Mouse (Mus musculus) embryonic stem cell, embryonic (primary cell): ENCODE results near the gene Gli2.

Experiments used
- CTCF ChIA-PET, 4 experiments: fragments of 300-600 bp in 2 of 4; fragments of 350-600 bp in 2 of 4; sonication (Branson Sonifier 250); formaldehyde crosslinking; loops; one replicate each; lab custom pipeline; 2022; ENCODE audit warnings: inconsistent platforms in 2 of 4; lab: Charles Lee
- POLR2A ChIA-PET, 4 experiments: fragments of 300-600 bp in 2 of 4; fragments of 350-600 bp in 2 of 4; sonication (Branson Sonifier 250); formaldehyde crosslinking; loops; one replicate each; lab custom pipeline; 2022; ENCODE audit warnings: antibody characterized with exemption in 4 of 4, inconsistent platforms in 1 of 4; lab: Charles Lee

Gli2 gene

GRCm38 (mm10) chr1:118948407-118948806 lies 105.0 kb downstream of the Gli2 start:
- ChIA-PET POLR2A (interaction anchor here in 1 of 4 experiments (0.7 to 1.3 kb wide), 2 partner anchors 14 to 441 kb away, joined by 3 to 8 read pairs; no protein-coding TSS in a partner anchor), CTCF (no interaction called here)

GRCm38 (mm10) chr1:118947221-118947620 lies 106.2 kb downstream of the Gli2 start:
- ChIA-PET POLR2A (interaction anchor here in 3 of 4 experiments (0.6 to 1.3 kb wide), 6 partner anchors 22 to 442 kb away, joined by 3 to 8 read pairs (median 3); no protein-coding TSS in a partner anchor), CTCF (interaction anchor here in 2 of 4 experiments (0.5 to 0.8 kb wide), 3 partner anchors 135 to 548 kb away, joined by 3 to 4 read pairs (median 3); no protein-coding TSS in a partner anchor)

- CTCF ChIA-PET: interaction anchor here in 2 of 4 experiments (0.5 to 1.4 kb wide), 3 partner anchors 52 to 414 kb away, joined by 3 to 6 read pairs (median 4); no protein-coding TSS in a partner anchor
Measured at GRCm38 (mm10) chr1:118941336-118941735, 112.1 kb downstream of the Gli2 start.

GRCm38 (mm10) chr1:118940269-118940840 lies 113.1 kb downstream of the Gli2 start:
- ChIA-PET POLR2A (interaction anchor here in 3 of 4 experiments (0.6 to 1.7 kb wide), 9 partner anchors 15 to 477 kb away, joined by 3 to 8 read pairs (median 3); partner anchors contain the start of gene Gli2 (in 1 of the 3)), CTCF (interaction anchor here in 1 of 4 experiments (0.6 to 1.4 kb wide), 2 partner anchors 51 to 92 kb away, joined by 3 read pairs; no protein-coding TSS in a partner anchor)

More at GRCm38 (mm10) chr1:118941336-118941735, 112.1 kb downstream of the Gli2 start:
- POLR2A ChIA-PET: interaction anchor here in 3 of 4 experiments (0.6 to 1.7 kb wide), 12 partner anchors 8 to 112 kb away, joined by 3 to 8 read pairs (median 3); partner anchors contain the start of gene Gli2 (in 1 of the 3)

GRCm38 (mm10) chr1:118938206-118938605 lies 115.2 kb downstream of the Gli2 start:
- POLR2A ChIA-PET: no interaction called here
- CTCF ChIA-PET: no interaction called here

GRCm38 (mm10) chr1:118936108-118936507 lies 117.3 kb downstream of the Gli2 start:
- CTCF ChIA-PET: no interaction called here
- POLR2A ChIA-PET: interaction anchor here in 2 of 4 experiments (0.6 to 1.3 kb wide), 6 partner anchors 14 to 315 kb away, joined by 3 read pairs; no protein-coding TSS in a partner anchor

GRCm38 (mm10) chr1:118935518-118935917 lies 117.9 kb downstream of the Gli2 start:
- POLR2A ChIA-PET: interaction anchor here in 1 of 4 experiments (0.6 kb wide), 2 partner anchors 52 to 314 kb away, joined by 3 read pairs; no protein-coding TSS in a partner anchor
- CTCF ChIA-PET: no interaction called here

- CTCF ChIA-PET: no interaction called here
Measured at GRCm38 (mm10) chr1:118932167-118932566, 121.3 kb downstream of the Gli2 start.

GRCm38 (mm10) chr1:118927543-118928354 lies 125.7 kb downstream of the Gli2 start:
- POLR2A ChIA-PET: no interaction called here
- CTCF ChIA-PET: interaction anchor here in 1 of 4 experiments (0.6 kb wide), 1 partner anchor 39 kb away, joined by 5 read pairs; no protein-coding TSS in a partner anchor

More at GRCm38 (mm10) chr1:118932167-118932566, 121.3 kb downstream of the Gli2 start:
- POLR2A ChIA-PET: interaction anchor here in 1 of 4 experiments (1.4 kb wide), 1 partner anchor 21 kb away, joined by 3 read pairs; no protein-coding TSS in a partner anchor

- CTCF ChIA-PET: no interaction called here
- POLR2A ChIA-PET: interaction anchor here in 2 of 4 experiments (0.7 to 1.5 kb wide), 3 partner anchors 15 to 48 kb away, joined by 3 to 5 read pairs (median 4); no protein-coding TSS in a partner anchor
Measured at GRCm38 (mm10) chr1:118926556-118926955, 126.9 kb downstream of the Gli2 start.

- POLR2A ChIA-PET: interaction anchor here in 2 of 4 experiments (0.9 to 2.8 kb wide), 11 partner anchors 8 to 100 kb away, joined by 3 to 17 read pairs (median 3); no protein-coding TSS in a partner anchor
- CTCF ChIA-PET: interaction anchor here in 1 of 4 experiments (0.9 kb wide), 1 partner anchor 115 kb away, joined by 3 read pairs; no protein-coding TSS in a partner anchor
Measured at GRCm38 (mm10) chr1:118922189-118922588, 131.2 kb downstream of the Gli2 start.

- ChIA-PET CTCF (interaction anchor here in 1 of 4 experiments (0.6 to 0.8 kb wide), 2 partner anchors 21 to 134 kb away, joined by 3 read pairs; no protein-coding TSS in a partner anchor), POLR2A (interaction anchor here in 2 of 4 experiments (1.2 to 1.8 kb wide), 4 partner anchors 11 to 23 kb away, joined by 3 to 6 read pairs (median 3); no protein-coding TSS in a partner anchor)
Measured at GRCm38 (mm10) chr1:118917520-118918220, 135.7 kb downstream of the Gli2 start.

GRCm38 (mm10) chr1:118916477-118917075 lies 136.8 kb downstream of the Gli2 start:
- ChIA-PET POLR2A (interaction anchor here in 2 of 4 experiments (0.6 to 1.2 kb wide), 2 partner anchors 25 to 769 kb away, joined by 3 to 4 read pairs; no protein-coding TSS in a partner anchor), CTCF (no interaction called here)

- CTCF ChIA-PET: interaction anchor here in 1 of 4 experiments (0.6 kb wide), 1 partner anchor 136 kb away, joined by 3 read pairs; no protein-coding TSS in a partner anchor
- POLR2A ChIA-PET: interaction anchor here in 2 of 4 experiments (0.6 to 2.7 kb wide), 7 partner anchors 9 to 502 kb away, joined by 3 to 17 read pairs (median 4); no protein-coding TSS in a partner anchor
Measured at GRCm38 (mm10) chr1:118913414-118914385, 139.7 kb downstream of the Gli2 start.

- ChIA-PET POLR2A (interaction anchor here in 2 of 4 experiments (0.6 to 2.7 kb wide), 4 partner anchors 9 to 310 kb away, joined by 3 to 17 read pairs (median 4); no protein-coding TSS in a partner anchor), CTCF (interaction anchor here in 1 of 4 experiments (0.6 kb wide), 1 partner anchor 137 kb away, joined by 3 read pairs; no protein-coding TSS in a partner anchor)
Measured at GRCm38 (mm10) chr1:118912929-118913328, 140.5 kb downstream of the Gli2 start.

- POLR2A ChIA-PET: interaction anchor here in 2 of 4 experiments (0.6 to 1.6 kb wide), 4 partner anchors 10 to 120 kb away, joined by 3 to 5 read pairs (median 4); no protein-coding TSS in a partner anchor
- CTCF ChIA-PET: interaction anchor here in 1 of 4 experiments (2.3 kb wide), 1 partner anchor 171 kb away, joined by 7 read pairs; no protein-coding TSS in a partner anchor
Measured at GRCm38 (mm10) chr1:118911427-118911727, 142.0 kb downstream of the Gli2 start.
